Mouse (Mus musculus): Measurements from ENCODE around the gene Pou2f1. TPM values are rescaled to one million over a fixed set of nuclear protein-coding genes. Genes with fewer than 3 reads are reported as not detected.

Pou2f1 gene
- total and polyA plus RNA-seq, 3 experiments = 7.6 to 11.4 (median 8.2) TPM

- H3K4me3 ChIP-seq = no peak overlapping the region
- no peaks in the 10 kb centered on the region for H3K27me3 ChIP-seq (ENCODE audit: control insufficient read depth, insufficient read depth, low read length)
- intact Hi-C loops (cut with DNase I) = no loop called here
- DNase-seq = no peak
- TF ChIP-seq POLR2A (IDR thresholded peaks at IDR 0.05; ENCODE audit: insufficient read depth, low read depth, low read length) (no peak), EP300 (IDR thresholded peaks at IDR 0.05; ENCODE audit: insufficient read depth, low read depth, low read length) (no peak), CTCF (IDR thresholded peaks at IDR 0.05) (no peak)
- 84% methylated on average over 4 of the region's 4 CpGs for WGBS
- no peak overlapping the region for H3K27ac ChIP-seq
- H3K79me2 ChIP-seq (replicated peaks; ENCODE audit: control insufficient read depth, insufficient read depth, low read length) = no peaks in the 10 kb centered on the region
- no peak overlapping the region for H3K9ac ChIP-seq (ENCODE audit: low read depth, low read length)
- peaks cover 3% of the 10 kb centered on the region; the same call in 1 of the 2 replicates for H3K36me3 ChIP-seq (ENCODE audit: control insufficient read depth, insufficient read depth, low read length)
- H3K4me1 ChIP-seq (ENCODE audit: control insufficient read depth, insufficient read depth, low read length) = peaks cover 11% of the 10 kb centered on the region
Measured at GRCm38 (mm10) chr1:165839201-165839600, 163.3 kb downstream of the Pou2f1 start.

GRCm38 (mm10) chr1:165837546-165837945 lies 164.9 kb downstream of the Pou2f1 start:
- no peak overlapping the region for H3K4me3 ChIP-seq
- peaks cover 3% of the 10 kb centered on the region; the same call in 1 of the 2 replicates for H3K36me3 ChIP-seq (ENCODE audit: control insufficient read depth, insufficient read depth, low read length)
- no peaks in the 10 kb centered on the region for H3K79me2 ChIP-seq (replicated peaks; ENCODE audit: control insufficient read depth, insufficient read depth, low read length)
- H3K9ac ChIP-seq (ENCODE audit: low read depth, low read length) = no peak overlapping the region; the same call in 1 of the 2 replicates
- no peaks in the 10 kb centered on the region for H3K27me3 ChIP-seq (ENCODE audit: control insufficient read depth, insufficient read depth, low read length)
- peak; percentile 60; the same call in 1 of the 2 replicates for TF ChIP-seq EP300 (IDR thresholded peaks at IDR 0.05; ENCODE audit: insufficient read depth, low read depth, low read length)
- TF ChIP-seq POLR2A (IDR thresholded peaks at IDR 0.05; ENCODE audit: insufficient read depth, low read depth, low read length) = no peak
- TF ChIP-seq CTCF (IDR thresholded peaks at IDR 0.05) = no peak
- peak overlapping the region; percentile 71 for H3K27ac ChIP-seq
- H3K4me1 ChIP-seq (ENCODE audit: control insufficient read depth, insufficient read depth, low read length) = peaks cover 11% of the 10 kb centered on the region
- intact Hi-C loops (cut with DNase I) = no loop called here
- WGBS = 24% methylated on average over 8 of the region's 8 CpGs
- peak in 1 of 2 experiments; percentile 38 for DNase-seq

GRCm38 (mm10) chr1:165836461-165836860 lies 166.0 kb downstream of the Pou2f1 start:
- TF ChIP-seq POLR2A (IDR thresholded peaks at IDR 0.05; ENCODE audit: insufficient read depth, low read depth, low read length) = no peak
- no peak for TF ChIP-seq CTCF (IDR thresholded peaks at IDR 0.05)
- no peak for TF ChIP-seq EP300 (IDR thresholded peaks at IDR 0.05; ENCODE audit: insufficient read depth, low read depth, low read length)
- H3K4me3 ChIP-seq = no peak overlapping the region
- H3K79me2 ChIP-seq (replicated peaks; ENCODE audit: control insufficient read depth, insufficient read depth, low read length) = no peaks in the 10 kb centered on the region
- peaks cover 11% of the 10 kb centered on the region for H3K4me1 ChIP-seq (ENCODE audit: control insufficient read depth, insufficient read depth, low read length)
- H3K9ac ChIP-seq (ENCODE audit: low read depth, low read length) = no peak overlapping the region
- WGBS = 13% methylated on average over 6 of the region's 6 CpGs
- peak overlapping the region; percentile 71 for H3K27ac ChIP-seq
- peaks cover 3% of the 10 kb centered on the region; the same call in 1 of the 2 replicates for H3K36me3 ChIP-seq (ENCODE audit: control insufficient read depth, insufficient read depth, low read length)
- intact Hi-C loops (cut with DNase I) = no loop called here
- DNase-seq = peak in 1 of 2 experiments; percentile 31
- H3K27me3 ChIP-seq (ENCODE audit: control insufficient read depth, insufficient read depth, low read length) = no peaks in the 10 kb centered on the region

GRCm38 (mm10) chr1:165834633-165834975 lies 167.9 kb downstream of the Pou2f1 start:
- peak overlapping the region; percentile 1; the same call in 1 of the 2 replicates for H3K27ac ChIP-seq
- peaks cover 3% of the 10 kb centered on the region; the same call in 1 of the 2 replicates for H3K36me3 ChIP-seq (ENCODE audit: control insufficient read depth, insufficient read depth, low read length)
- H3K4me3 ChIP-seq = no peak overlapping the region
- H3K27me3 ChIP-seq (ENCODE audit: control insufficient read depth, insufficient read depth, low read length) = no peaks in the 10 kb centered on the region
- 66% methylated on average over 12 of the region's 12 CpGs for WGBS
- H3K4me1 ChIP-seq (ENCODE audit: control insufficient read depth, insufficient read depth, low read length) = peaks cover 11% of the 10 kb centered on the region
- no peak overlapping the region for H3K9ac ChIP-seq (ENCODE audit: low read depth, low read length)
- intact Hi-C loops (cut with DNase I) = no loop called here
- no peak for TF ChIP-seq POLR2A (IDR thresholded peaks at IDR 0.05; ENCODE audit: insufficient read depth, low read depth, low read length)
- no peak for TF ChIP-seq CTCF (IDR thresholded peaks at IDR 0.05)
- no peak for TF ChIP-seq EP300 (IDR thresholded peaks at IDR 0.05; ENCODE audit: insufficient read depth, low read depth, low read length)
- no peak for DNase-seq
- H3K79me2 ChIP-seq (replicated peaks; ENCODE audit: control insufficient read depth, insufficient read depth, low read length) = no peaks in the 10 kb centered on the region

GRCm38 (mm10) chr1:165833910-165834632 lies 168.4 kb downstream of the Pou2f1 start:
- WGBS = 40% methylated on average over 17 of the region's 17 CpGs
- Histone ChIP-seq H3K4me3 (no peak overlapping the region), H3K27me3 (ENCODE audit: control insufficient read depth, insufficient read depth, low read length) (no peaks in the 10 kb centered on the region), H3K27ac (peak overlapping the region; percentile 1; the same call in 1 of the 2 replicates), H3K9ac (ENCODE audit: low read depth, low read length) (no peak overlapping the region; the same call in 1 of the 2 replicates), H3K79me2 (replicated peaks; ENCODE audit: control insufficient read depth, insufficient read depth, low read length) (no peaks in the 10 kb centered on the region), H3K4me1 (ENCODE audit: control insufficient read depth, insufficient read depth, low read length) (peaks cover 11% of the 10 kb centered on the region), H3K36me3 (ENCODE audit: control insufficient read depth, insufficient read depth, low read length) (peaks cover 3% of the 10 kb centered on the region; the same call in 1 of the 2 replicates)
- TF ChIP-seq POLR2A (IDR thresholded peaks at IDR 0.05; ENCODE audit: insufficient read depth, low read depth, low read length) = peak; percentile 29; the same call in 1 of the 2 replicates
- no peak for TF ChIP-seq EP300 (IDR thresholded peaks at IDR 0.05; ENCODE audit: insufficient read depth, low read depth, low read length)
- TF ChIP-seq CTCF (IDR thresholded peaks at IDR 0.05) = no peak
- intact Hi-C loops (cut with DNase I) = no loop called here
- no peak for DNase-seq

GRCm38 (mm10) chr1:165833244-165833643 lies 169.2 kb downstream of the Pou2f1 start:
- DNase-seq = no peak
- H3K9ac ChIP-seq (ENCODE audit: low read depth, low read length) = no peak overlapping the region
- WGBS = 52% methylated on average over 4 of the region's 4 CpGs
- no peak overlapping the region for H3K4me3 ChIP-seq
- H3K27me3 ChIP-seq (ENCODE audit: control insufficient read depth, insufficient read depth, low read length) = no peaks in the 10 kb centered on the region
- H3K36me3 ChIP-seq (ENCODE audit: control insufficient read depth, insufficient read depth, low read length) = peaks cover 2% of the 10 kb centered on the region; the same call in 1 of the 2 replicates
- no peaks in the 10 kb centered on the region for H3K79me2 ChIP-seq (replicated peaks; ENCODE audit: control insufficient read depth, insufficient read depth, low read length)
- no peak overlapping the region for H3K27ac ChIP-seq
- peaks cover 10% of the 10 kb centered on the region for H3K4me1 ChIP-seq (ENCODE audit: control insufficient read depth, insufficient read depth, low read length)
- intact Hi-C loops (cut with DNase I) = no loop called here
- TF ChIP-seq POLR2A (IDR thresholded peaks at IDR 0.05; ENCODE audit: insufficient read depth, low read depth, low read length) = no peak
- no peak for TF ChIP-seq EP300 (IDR thresholded peaks at IDR 0.05; ENCODE audit: insufficient read depth, low read depth, low read length)
- TF ChIP-seq CTCF (IDR thresholded peaks at IDR 0.05) = no peak
